In genomic region chr1:121511966-121512365, GRCm38 (mm10) we compare ENCODE assay signal across 30 mouse cellular contexts. TPM values are rescaled to one million over a fixed set of nuclear protein-coding genes. Genes with fewer than 3 reads are reported as not detected.
"Had no signal": no experiment of that assay in that cellular context is flagged by ENCODE, and none has a peak within 500 bp of the region (broad histone marks: within the 10 kb centered on the region; RNA-seq: fewer than 3 reads in every experiment).

No protein-coding gene starts in this region.

- H3K9me3 ChIP-seq: hindbrain, embryonic 10.5 days; hindbrain, embryonic 12.5 days; intestine, embryonic 15.5 days; limb, embryonic 10.5 days; limb, embryonic 12.5 days; liver, embryonic 13.5 days had no signal

- H3K4me1 ChIP-seq: heart, embryonic 13.5 days; heart, embryonic 15.5 days; hindbrain, embryonic 10.5 days; hindbrain, embryonic 12.5 days; intestine, embryonic 15.5 days; limb, embryonic 10.5 days; limb, embryonic 12.5 days; liver, embryonic 13.5 days had no signal

- DNase-seq: gastrocnemius, adult 2 months; gastrocnemius, postnatal 10 days; gastrocnemius, postnatal 25 days; heart, adult 11 months; heart, adult 2 months; heart, postnatal 14 days; heart, postnatal 4 days; kidney, adult 18-20 months; kidney, adult 8-10 months; kidney, postnatal 10 days; kidney, postnatal 25 days; kidney, postnatal 4 days; liver; liver, embryonic 13.5 days had no signal

- H3K27ac ChIP-seq: gastrocnemius, adult 2 months; heart, adult 2 months; heart, embryonic 13.5 days; heart, embryonic 15.5 days; hindbrain, embryonic 10.5 days; hindbrain, embryonic 12.5 days; hindbrain, embryonic 14.5 days; intestine, embryonic 15.5 days; layer of hippocampus, adult 2 months; left cerebral cortex, adult 2 months; limb, embryonic 10.5 days; limb, embryonic 12.5 days; liver, embryonic 13.5 days had no signal

- H3K27me3 ChIP-seq: heart, embryonic 13.5 days; heart, embryonic 15.5 days; hindbrain, embryonic 12.5 days; intestine, embryonic 15.5 days; limb, embryonic 12.5 days; liver, embryonic 13.5 days had no signal

- H3K4me2 ChIP-seq: heart, embryonic 11.5 days; heart, embryonic 13.5 days; heart, embryonic 15.5 days; hindbrain, embryonic 12.5 days; hindbrain, embryonic 14.5 days; intestine, embryonic 15.5 days; limb, embryonic 12.5 days; liver, embryonic 11.5 days; liver, embryonic 13.5 days had no signal

- ATAC-seq: inflammation-experienced regulatory T-cells, adult 6 months; intestine, embryonic 15.5 days; intestine, postnatal 0 days had no signal

- H3K36me3 ChIP-seq: hindbrain, embryonic 12.5 days; intestine, embryonic 15.5 days; limb, embryonic 10.5 days; limb, embryonic 12.5 days; liver, embryonic 13.5 days had no signal

- H3K9ac ChIP-seq: heart, embryonic 13.5 days; heart, embryonic 15.5 days; hindbrain, embryonic 12.5 days; hindbrain, embryonic 14.5 days; intestine, embryonic 15.5 days; limb, embryonic 12.5 days; liver, embryonic 13.5 days had no signal

- H3K4me3 ChIP-seq: gastrocnemius, adult 2 months; heart, adult 2 months; heart, embryonic 13.5 days; heart, embryonic 15.5 days; hindbrain, embryonic 10.5 days; hindbrain, embryonic 12.5 days; intestine, embryonic 15.5 days; layer of hippocampus, adult 2 months; left cerebral cortex, adult 2 months; limb, embryonic 10.5 days; limb, embryonic 12.5 days; liver, embryonic 13.5 days had no signal

RNA-seq across cellular contexts. Expression of gene Htr5b, which starts 16.3 kb away (rescaled TPM):
- total RNA-seq: gastrocnemius, adult 2 months; gastrocnemius, postnatal 10 days; gastrocnemius, postnatal 25 days; gastrocnemius, postnatal 4 days; heart, adult 2 months; heart, postnatal 14 days; heart, postnatal 4 days had no signal
- polyA plus RNA-seq: heart, adult 2 months; heart, postnatal 0 days; hindbrain, embryonic 12.5 days; inflammation-experienced regulatory T-cells, adult 6 months; intestine, postnatal 0 days; liver, embryonic 11.5 days; liver, embryonic 13.5 days had no signal
